Mouse (Mus musculus): Measurements from ENCODE around the gene Cnot8.
"Not testable (repeated sequence)": the region's sequence is repeated elsewhere in the genome, so short reads cannot be mapped to it uniquely, and the experiment has no call there.

The Cnot8 gene

DNA sequence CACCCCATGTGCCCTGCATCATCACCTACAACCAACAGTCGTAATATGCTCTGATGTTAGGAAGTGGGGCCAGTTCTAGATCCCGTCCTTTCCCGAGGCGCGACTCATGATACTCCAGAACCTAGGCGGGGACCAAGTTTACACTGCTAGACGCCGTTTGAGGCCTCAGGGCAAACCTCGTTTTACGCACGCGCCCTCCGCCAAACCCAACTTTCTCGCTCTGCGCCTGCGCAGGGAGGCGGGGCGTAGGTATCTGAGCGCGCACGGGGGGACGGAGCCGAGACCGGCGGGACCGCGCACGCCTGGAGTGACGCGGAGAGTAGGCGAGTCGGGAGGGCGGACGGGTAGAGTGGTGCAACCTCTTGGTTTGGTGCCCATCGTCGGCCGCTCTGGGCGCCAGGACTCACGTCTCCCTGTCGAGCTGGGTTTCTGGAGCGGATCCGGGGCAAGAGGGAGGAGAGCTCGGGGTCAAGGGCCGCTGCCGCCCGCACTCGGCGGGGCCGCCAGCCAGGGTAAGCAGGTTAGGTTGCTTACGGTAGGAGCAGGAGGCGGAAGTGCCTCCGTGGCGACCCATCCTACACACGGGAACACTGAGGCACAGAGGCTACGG, at the start of gene Cnot8:
Gene Cnot8 (plus strand): TSS at position 457 of the 610 bp plus-strand sequence.
- peak; percentile 98 to 99 for DNase-seq (ENCODE audit: low spot score in 2 of 2)

- peak; percentile 32 to 49 for DNase-seq (ENCODE audit: low spot score in 2 of 2)
These were observed 46.5 kb upstream of the Cnot8 start for GRCm38 (mm10) chr11:58057455-58057854.

DNA sequence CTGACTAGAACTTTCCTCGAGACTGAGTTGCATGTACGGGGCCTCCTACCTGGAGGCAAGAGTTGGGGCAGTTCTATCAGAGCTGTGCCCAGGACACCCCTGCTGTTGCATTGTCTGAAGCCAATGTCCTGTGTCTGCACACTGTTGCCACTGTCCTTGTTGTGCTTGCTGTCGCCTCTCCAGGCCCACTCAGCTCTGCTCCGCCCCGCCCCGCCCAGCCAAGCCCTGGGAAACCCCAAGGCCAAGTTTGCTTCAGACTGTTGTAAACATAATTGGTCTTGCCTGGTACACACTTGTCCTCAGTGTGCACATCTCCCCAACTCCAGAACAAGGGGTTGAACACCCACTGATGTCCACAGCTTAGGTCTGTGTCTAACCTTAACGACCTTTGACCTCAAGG, 44.2 kb upstream of the Cnot8 start:
- DNase-seq (ENCODE audit: low spot score in 2 of 2), result not testable (repeated sequence)

DNA sequence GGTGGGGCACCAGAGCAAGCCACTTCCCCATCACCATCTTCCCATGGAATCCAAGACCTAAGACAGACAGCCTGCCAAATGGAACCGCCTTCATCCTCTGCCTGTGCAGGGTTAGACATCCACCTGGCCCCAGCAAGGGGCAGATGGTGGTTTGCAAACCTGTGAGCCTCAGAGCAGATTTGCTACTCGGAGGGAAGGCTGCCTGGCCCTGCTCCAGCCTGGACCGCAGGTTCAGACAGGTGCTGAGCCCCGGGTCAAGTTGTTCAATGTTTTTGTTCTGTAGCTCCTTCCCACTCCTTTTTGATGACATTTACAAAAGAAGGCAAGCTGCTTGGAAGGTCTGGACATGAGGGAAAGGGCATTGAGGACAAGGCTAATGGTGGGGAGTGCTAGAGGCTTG, 42.7 kb upstream of the Cnot8 start:
- not testable (repeated sequence) for DNase-seq (ENCODE audit: low spot score in 2 of 2)

DNA sequence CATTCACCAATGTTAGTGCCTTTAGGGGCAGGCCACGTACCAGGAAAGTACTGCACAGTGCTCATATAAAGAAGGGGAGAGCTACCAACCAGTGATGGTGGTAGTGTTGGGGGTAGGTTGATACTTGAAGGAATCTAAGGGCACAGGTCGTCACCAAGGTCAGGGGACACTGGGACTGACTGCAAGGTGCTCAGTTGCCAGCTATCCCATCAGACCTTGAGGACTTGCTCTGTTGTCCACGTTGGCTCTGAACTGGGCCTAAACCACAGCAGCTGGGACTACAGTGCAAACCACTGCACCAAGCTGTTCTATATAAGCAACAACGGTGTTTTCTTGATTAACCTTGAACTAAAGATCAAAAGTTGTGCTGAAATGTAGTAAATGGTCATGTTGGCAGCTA, 41.4 kb upstream of the Cnot8 start:
- no peak for DNase-seq (ENCODE audit: low spot score in 2 of 2)

DNA sequence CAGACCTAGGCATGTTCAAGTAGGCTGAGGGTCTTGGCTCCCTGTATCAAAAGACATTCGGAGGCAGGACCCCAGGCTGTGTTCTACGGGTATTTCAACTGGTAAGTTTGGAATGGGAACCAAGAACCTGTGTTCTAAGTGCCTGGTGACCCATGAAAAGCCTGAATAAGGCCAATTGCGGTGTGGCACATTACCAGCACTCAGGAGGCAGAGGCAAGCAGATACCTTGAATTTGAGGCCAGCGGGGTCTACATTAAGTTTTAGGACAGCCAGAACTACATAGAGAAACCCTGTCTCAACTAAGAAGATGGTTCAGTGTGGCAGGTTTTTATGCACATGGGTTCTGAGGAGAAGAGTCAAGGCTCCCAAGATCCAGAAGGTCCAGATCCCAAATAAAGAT, 38.9 kb upstream of the Cnot8 start:
- DNase-seq (ENCODE audit: low spot score in 2 of 2), result no peak

GRCm38 (mm10) chr11:58072978-58073377, 31.0 kb upstream of the Cnot8 start:
- DNase-seq (ENCODE audit: low spot score in 2 of 2), result no peak

DNA sequence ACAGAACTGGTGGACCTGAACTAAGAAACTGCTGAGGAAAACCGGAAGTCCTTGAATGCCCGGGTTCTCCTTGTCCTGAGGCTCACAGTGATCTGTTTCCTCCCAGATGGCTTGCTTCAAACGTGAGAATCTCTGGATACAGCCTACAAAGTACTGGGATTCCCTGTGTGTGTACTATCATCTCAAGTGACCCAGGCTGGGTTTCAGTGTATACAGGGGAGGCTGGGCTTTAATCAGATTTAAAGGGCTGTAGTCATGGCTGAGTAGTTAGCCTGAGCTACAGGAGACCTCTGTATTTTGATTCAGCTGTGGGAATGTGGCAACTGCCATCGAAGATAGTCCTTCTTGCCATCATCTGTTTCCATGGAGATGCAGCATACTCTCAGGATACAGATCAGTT, 26.7 kb upstream of the Cnot8 start:
- no peak for DNase-seq (ENCODE audit: low spot score in 2 of 2)

DNA sequence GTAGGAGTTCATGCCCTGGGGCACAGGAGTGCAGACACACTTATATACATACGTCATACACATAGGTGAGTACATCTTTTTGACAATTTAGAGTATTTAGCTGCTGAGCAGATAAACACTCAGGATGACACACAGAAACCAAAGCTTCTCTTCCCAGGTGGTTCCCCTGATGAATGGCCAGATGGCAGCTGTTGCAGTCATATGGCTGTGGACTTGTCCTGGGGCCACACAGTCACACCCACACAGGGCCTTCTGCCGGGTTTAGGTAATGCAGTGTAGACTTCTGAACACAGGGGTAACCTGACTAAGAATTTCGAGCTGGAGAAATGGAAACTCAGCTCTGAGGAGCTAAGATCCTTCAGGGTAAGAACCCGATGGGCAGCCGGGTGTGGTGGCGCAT, 22.2 kb upstream of the Cnot8 start:
- DNase-seq (ENCODE audit: low spot score in 2 of 2), result no peak

DNA sequence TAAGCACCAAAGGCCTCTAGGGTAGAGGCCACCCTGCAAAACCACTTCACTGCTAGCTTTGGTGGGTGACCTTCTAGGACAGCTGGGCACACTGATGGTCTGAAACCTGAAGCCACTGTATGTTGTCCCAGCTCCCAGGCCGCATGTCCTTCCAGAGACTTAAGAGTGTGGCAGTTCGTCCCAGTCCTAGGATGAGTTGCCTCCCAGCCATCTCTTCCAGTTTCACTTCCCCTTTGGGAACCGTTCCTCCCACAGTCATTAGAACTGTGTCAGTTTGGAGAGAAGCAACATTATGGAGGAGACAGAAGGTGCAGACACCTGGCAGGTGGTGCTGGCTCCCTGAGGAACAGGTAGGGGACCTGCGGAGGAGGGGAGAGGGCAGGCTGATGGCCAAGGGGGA, 11.4 kb upstream of the Cnot8 start:
- DNase-seq (ENCODE audit: low spot score in 2 of 2), result no peak

- peak; percentile 22 to 55 for DNase-seq (ENCODE audit: low spot score in 2 of 2)
These were observed 10.9 kb upstream of the Cnot8 start, which contains the start of gene Gm12248 for GRCm38 (mm10) chr11:58093021-58093528. Gene Gm12248 (minus strand): TSS chr11:58093134.

GRCm38 (mm10) chr11:58094766-58095165, 9.2 kb upstream of the Cnot8 start:
- DNase-seq (ENCODE audit: low spot score in 2 of 2), result no peak

GRCm38 (mm10) chr11:58095561-58095960, 8.4 kb upstream of the Cnot8 start:
- DNase-seq (ENCODE audit: low spot score in 2 of 2), result no peak

GRCm38 (mm10) chr11:58096160-58096559, 7.8 kb upstream of the Cnot8 start:
- no peak for DNase-seq (ENCODE audit: low spot score in 2 of 2)

GRCm38 (mm10) chr11:58096821-58097620, 6.9 kb upstream of the Cnot8 start:
- peak in 1 of 2 experiments; percentile 7 for DNase-seq (ENCODE audit: low spot score in 2 of 2)

DNA sequence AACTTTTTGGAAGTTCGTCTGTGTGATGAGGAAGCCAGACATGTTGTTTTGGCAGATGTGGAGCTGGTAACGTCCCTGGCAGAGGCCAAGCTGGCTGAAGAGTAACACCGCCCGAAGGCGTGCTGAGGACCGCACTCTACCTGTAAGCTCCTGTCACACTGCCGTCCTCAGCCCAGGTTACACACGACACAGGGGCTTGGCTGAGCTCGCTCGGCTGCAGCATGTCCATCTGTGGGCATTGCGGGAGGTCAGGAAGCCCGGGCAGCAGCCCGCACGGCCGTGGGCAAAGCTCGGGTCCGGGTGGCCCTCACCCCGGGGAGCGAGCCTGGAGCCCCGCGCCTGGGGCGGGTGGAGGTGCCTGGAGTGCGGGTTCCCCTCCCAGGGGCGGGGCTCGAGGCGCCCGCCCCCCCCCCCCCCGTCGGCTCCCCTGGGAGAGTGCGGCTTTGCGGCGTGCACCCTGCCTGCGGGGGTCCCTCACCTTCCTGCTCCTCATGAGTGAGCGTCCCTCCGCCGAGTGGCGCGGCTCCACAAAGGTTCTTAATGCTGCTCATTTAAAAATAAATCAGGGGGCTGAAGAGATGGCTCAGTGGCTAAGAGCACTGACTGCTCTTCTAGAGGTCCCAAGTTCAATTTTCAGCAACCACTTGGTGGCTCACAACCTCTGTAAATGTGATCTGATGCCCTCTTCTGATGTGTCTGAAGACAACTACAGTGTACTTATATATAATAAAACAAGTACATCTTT, 6.2 kb upstream of the Cnot8 start:
- DNase-seq (ENCODE audit: low spot score in 2 of 2), result peak; percentile 12 to 14

- DNase-seq (ENCODE audit: low spot score in 2 of 2), result not testable (repeated sequence)
These were observed 5.6 kb upstream of the Cnot8 start for GRCm38 (mm10) chr11:58098366-58098720.

DNA sequence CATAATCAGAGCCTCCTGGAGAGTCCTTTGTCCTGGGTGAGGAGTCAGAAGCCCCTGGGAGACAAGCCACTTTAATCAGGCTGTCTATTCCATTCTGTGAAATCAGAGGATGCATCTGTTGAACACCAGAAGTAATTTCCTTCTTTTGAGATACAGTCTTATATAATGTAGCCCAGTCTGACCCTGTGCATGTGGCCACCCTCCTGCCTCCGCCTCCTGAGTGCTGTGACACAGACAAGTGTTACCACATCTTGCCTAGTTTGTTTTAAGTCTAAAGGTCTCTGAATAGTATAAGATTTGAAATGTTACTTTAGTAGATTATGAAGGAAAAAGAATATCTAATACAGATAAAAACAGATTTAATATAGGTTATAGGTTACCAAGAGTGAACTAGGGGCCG, 3.9 kb upstream of the Cnot8 start:
- no peak for DNase-seq (ENCODE audit: low spot score in 2 of 2)

DNA sequence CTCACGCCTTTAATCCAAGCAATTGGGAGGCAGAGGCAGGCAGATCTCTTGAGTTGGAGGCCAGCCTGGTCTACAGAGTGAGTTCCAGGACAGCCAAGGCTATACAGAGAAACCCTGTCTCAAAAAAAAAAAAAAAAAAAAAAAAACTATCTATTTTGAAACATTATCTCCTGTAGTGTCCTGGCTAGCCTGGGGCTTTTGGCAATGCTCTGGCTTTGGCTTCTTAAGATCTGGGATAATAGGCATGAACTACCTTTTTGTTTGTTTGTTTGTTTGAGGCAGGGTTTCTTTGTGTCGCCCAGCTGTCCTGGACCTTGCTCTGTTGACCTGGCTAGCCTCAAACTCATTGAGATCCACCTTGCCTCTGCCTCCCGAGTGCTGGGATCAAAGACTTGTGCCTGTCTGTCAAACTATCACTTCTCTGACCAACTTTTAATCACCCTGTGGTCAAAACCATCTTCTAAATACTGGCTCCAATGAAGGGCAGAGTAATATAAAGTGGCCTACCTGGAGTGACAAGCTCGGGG, 2.7 kb upstream of the Cnot8 start:
- DNase-seq (ENCODE audit: low spot score in 2 of 2), result no peak

DNA sequence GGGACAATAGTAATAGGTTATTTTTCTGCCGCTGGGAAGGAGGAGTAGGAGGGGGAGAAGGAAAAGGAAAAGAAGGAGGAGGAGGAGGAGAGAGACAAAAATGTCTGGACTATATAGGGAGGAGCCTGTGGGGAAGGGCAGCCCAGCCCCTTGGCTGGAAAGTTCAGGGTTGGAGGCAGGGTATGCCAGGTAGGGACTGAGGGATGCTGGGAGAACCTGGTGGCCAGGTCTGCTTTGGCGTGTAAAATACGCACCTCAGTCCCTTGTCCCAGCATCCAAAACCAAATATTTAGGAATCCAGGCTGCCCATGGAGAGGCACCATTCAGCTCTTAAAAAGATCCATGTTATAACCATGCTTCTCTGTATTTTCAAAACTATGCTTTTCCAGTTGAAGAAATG, 1.8 kb upstream of the Cnot8 start:
- no peak for DNase-seq (ENCODE audit: low spot score in 2 of 2)

DNA sequence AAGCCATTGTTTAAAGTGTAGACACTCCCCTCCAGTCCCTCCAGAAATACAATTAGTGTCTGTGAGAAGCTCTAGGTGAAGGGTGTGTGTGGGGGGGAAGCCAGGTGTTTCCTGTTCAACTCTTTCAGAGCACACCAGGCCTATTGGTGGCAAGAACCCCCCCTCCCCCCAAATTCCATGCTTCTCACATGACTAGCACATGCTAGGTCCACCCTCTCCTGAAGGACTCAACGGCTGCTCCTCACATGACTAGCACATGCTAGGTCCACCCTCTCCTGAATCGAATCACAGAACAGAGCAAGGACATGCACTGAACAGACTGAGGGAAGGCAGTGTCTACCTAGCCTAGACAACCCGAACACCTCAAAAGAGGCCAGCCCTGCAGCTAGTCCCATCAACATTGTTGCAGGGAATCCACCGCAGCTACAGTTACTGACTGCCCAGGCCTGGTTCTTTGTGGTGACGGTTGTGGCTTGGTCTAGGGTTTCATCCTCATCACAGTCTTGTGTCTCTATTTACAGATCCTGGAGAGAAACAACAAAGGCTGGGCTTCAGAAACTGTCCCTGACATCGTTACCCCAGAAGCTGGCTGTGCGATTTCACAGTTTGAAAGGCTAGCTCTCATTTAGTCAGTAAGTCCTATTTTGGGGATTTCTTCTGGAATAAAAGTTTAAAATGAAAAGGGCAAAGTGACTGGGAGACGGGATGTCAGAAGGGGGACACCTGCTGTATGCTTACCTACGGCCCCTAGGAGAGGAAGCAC, 1.2 kb upstream of the Cnot8 start:
- no peak for DNase-seq (ENCODE audit: low spot score in 2 of 2)

DNA sequence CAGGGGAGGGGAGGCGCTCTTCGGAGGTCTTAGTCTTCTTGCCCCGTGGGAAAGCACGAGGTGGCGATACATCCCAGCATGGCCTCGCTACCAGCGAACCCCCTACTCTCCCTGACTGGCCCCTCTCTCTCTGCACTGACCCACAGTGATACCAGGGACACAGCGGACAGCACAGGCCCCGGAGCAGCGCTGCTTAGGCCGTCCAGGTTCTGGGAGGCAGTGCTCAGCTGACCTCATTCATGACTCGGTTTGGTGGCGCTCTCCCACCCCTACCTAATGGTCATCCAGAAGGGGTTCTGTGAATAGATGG, 654 bp upstream of the Cnot8 start:
- no peak for DNase-seq (ENCODE audit: low spot score in 2 of 2)
